In genomic region chr13:92592268-92592785, GRCm38 (mm10) we compare ENCODE assay signal across 14 mouse cellular contexts. TPM values are rescaled to one million over a fixed set of nuclear protein-coding genes. Genes with fewer than 3 reads are reported as not detected.
A peak's percentile ranks its signal among the peaks of the same experiment; 100 is the strongest.
DNase-seq lines count a peak whose midpoint lies in the region; ATAC-seq and TF ChIP-seq lines count a peak whose summit lies in the region.
"Had no signal": no experiment of that assay in that cellular context is flagged by ENCODE, and none has a peak within 500 bp of the region (broad histone marks: within the 10 kb centered on the region; RNA-seq: fewer than 3 reads in every experiment).

No protein-coding gene starts in this region.

- peak overlapping the region; percentile 31; the same call in 1 of the 2 replicates for H3K4me2 ChIP-seq in kidney, embryonic 15.5 days
- peak overlapping the region; percentile 66 for H3K4me2 ChIP-seq in liver, embryonic 12.5 days
- H3K4me2 ChIP-seq: midbrain, embryonic 12.5 days had no signal

- no peaks in the 10 kb centered on the region for H3K9me3 ChIP-seq in erythroblast, embryonic 14.5 days (ENCODE audit: control insufficient read depth, low read length)
- H3K9me3 ChIP-seq in kidney, embryonic 15.5 days (replicated peaks), result no peaks in the 10 kb centered on the region
- H3K9me3 ChIP-seq in ES-E14 (ENCODE audit: control insufficient read depth, insufficient read depth, low read depth, low read length), result no peaks in the 10 kb centered on the region
- no peaks in the 10 kb centered on the region for H3K9me3 ChIP-seq in liver, embryonic 12.5 days (replicated peaks)
- H3K9me3 ChIP-seq: midbrain, embryonic 12.5 days had no signal

- no peaks in the 10 kb centered on the region; the same call in 1 of the 2 replicates for H3K36me3 ChIP-seq in erythroblast, embryonic 14.5 days (ENCODE audit: control insufficient read depth)
- H3K36me3 ChIP-seq in kidney, embryonic 15.5 days, result no peaks in the 10 kb centered on the region
- no peaks in the 10 kb centered on the region for H3K36me3 ChIP-seq in ES-E14 (ENCODE audit: control insufficient read depth, insufficient read depth, low read length, poor library complexity, severe bottlenecking)
- no peaks in the 10 kb centered on the region for H3K36me3 ChIP-seq in liver, embryonic 12.5 days
- H3K36me3 ChIP-seq: midbrain, embryonic 12.5 days had no signal

- DNase-seq in kidney, adult 9 months, result no peak
- DNase-seq in ES-E14 (ENCODE audit: low read depth, low spot score) (no peak), MN1 (ENCODE audit: low spot score) (no peak)
- no peak for DNase-seq in cerebellum, postnatal 10 days
- DNase-seq: kidney, adult 18-20 months; layer of hippocampus, postnatal 36 days had no signal

- no peaks in the 10 kb centered on the region for H3K27me3 ChIP-seq in erythroblast, embryonic 14.5 days (ENCODE audit: control insufficient read depth)
- H3K27me3 ChIP-seq in kidney, embryonic 15.5 days, result no peaks in the 10 kb centered on the region
- H3K27me3 ChIP-seq in liver, embryonic 12.5 days (replicated peaks), result no peaks in the 10 kb centered on the region
- H3K27me3 ChIP-seq: midbrain, embryonic 12.5 days had no signal

- peaks cover 96% of the 10 kb centered on the region for H3K4me1 ChIP-seq in erythroblast, embryonic 14.5 days (ENCODE audit: control insufficient read depth)
- H3K4me1 ChIP-seq in kidney, embryonic 15.5 days, result peaks cover 45% of the 10 kb centered on the region
- 0 out of 4 replicates have a peak, but pooled peaks cover 0 to 4% of the 10 kb centered on the region in 2 experiments for H3K4me1 ChIP-seq in ES-E14 (ENCODE audit: control insufficient read depth in 2 of 2, insufficient read depth in 2 of 2, low read length in 2 of 2, poor library complexity in 1 of 2)
- peaks cover 92% of the 10 kb centered on the region for H3K4me1 ChIP-seq in liver, embryonic 12.5 days

- in situ Hi-C loops in ES-E14 (cut with MboI; ENCODE audit: low sequenced_read_pairs in 2 of 2, unreplicated experiment in 2 of 2), result loop anchor here in 1 of 2 experiments (25.0 kb wide), 1 partner anchor 145 kb away; no protein-coding TSS in a partner anchor

- H3K9ac ChIP-seq in kidney, embryonic 15.5 days, result no peak overlapping the region
- H3K9ac ChIP-seq in ES-E14 (ENCODE audit: insufficient read depth, low read depth, low read length, poor library complexity, severe bottlenecking), result no peak overlapping the region
- H3K9ac ChIP-seq in liver, embryonic 12.5 days, result no peak overlapping the region
- H3K9ac ChIP-seq: midbrain, embryonic 12.5 days had no signal

- WGBS in kidney, embryonic 15.5 days, result 48% methylated on average over 5 of the region's 5 CpGs
- WGBS in liver, embryonic 12.5 days (ENCODE audit: insufficient replicate concordance), result 21% methylated on average over 5 of the region's 5 CpGs

- H3K27ac ChIP-seq in kidney, embryonic 15.5 days, result peak overlapping the region; percentile 87
- no peak overlapping the region for H3K27ac ChIP-seq in ES-E14 (ENCODE audit: insufficient read depth, low read depth, low read length, poor library complexity, severe bottlenecking)
- peak overlapping the region; percentile 97 for H3K27ac ChIP-seq in liver, embryonic 12.5 days
- H3K27ac ChIP-seq: midbrain, embryonic 12.5 days had no signal

- ATAC-seq in erythroblast, adult 5-6 weeks (replicated peaks; ENCODE audit: low FRiP score, poor library complexity, severe bottlenecking), result no peak
- no peak for ATAC-seq in kidney, embryonic 15.5 days (replicated peaks; ENCODE audit: low FRiP score)
- ATAC-seq in liver, embryonic 12.5 days, result no peak

- H3K4me3 ChIP-seq in erythroblast, embryonic 14.5 days (replicated peaks), result peak overlapping the region; percentile 54
- H3K4me3 ChIP-seq in kidney, embryonic 15.5 days (replicated peaks), result no peak overlapping the region
- H3K4me3 ChIP-seq in ES-E14 (ENCODE audit: insufficient read depth in 1 of 2, low read depth in 1 of 2, low read length in 2 of 2, poor library complexity in 1 of 2, severe bottlenecking in 1 of 2), result no peak overlapping the region
- H3K4me3 ChIP-seq in liver, embryonic 12.5 days, result peak overlapping the region; percentile 18; the same call in 1 of the 2 replicates
- H3K4me3 ChIP-seq: midbrain, embryonic 12.5 days had no signal

TF ChIP-seq in ES-E14, 5 proteins besides CTCF, POLR2A, EP300 and RAD21:
- TF ChIP-seq ZNF384 (IDR thresholded peaks at IDR 0.05; ENCODE audit: low read depth, low read length) (peak; percentile 55; the same call in 1 of the 2 replicates), MAFK (IDR thresholded peaks at IDR 0.05; ENCODE audit: insufficient read depth, low read depth, low read length) (no peak), ZC3H11A (IDR thresholded peaks at IDR 0.05; ENCODE audit: borderline replicate concordance, low read depth, low read length) (no peak), CHD2 (IDR thresholded peaks at IDR 0.05; ENCODE audit: low read depth, low read length) (no peak), HCFC1 (IDR thresholded peaks at IDR 0.05; ENCODE audit: borderline replicate concordance, insufficient read depth, low read length) (no peak)

RNA-seq across cellular contexts. Expression of gene Spz1, which starts 16.4 kb away (rescaled TPM):
- not detected in 2 replicates for polyA plus RNA-seq in erythroblast, embryonic 14.5 days (2012)
- total RNA-seq in erythroblast, adult 5-6 weeks (2015; ENCODE audit: low replicate concordance), result not detected in 2 replicates
- not detected in 2 replicates for total RNA-seq in erythroblast, adult 5-6 weeks (2017; ENCODE audit: low replicate concordance)
- polyA plus RNA-seq in kidney, embryonic 15.5 days (2015; fragmentation: Nextera tagmentation; extraction: Ambion mirVana), result not detected in 2 replicates
- total RNA-seq in ES-E14 (2012; rRNA removed), result 0.76 and 1.8 TPM in 2 replicates
- not detected in 2 replicates for polyA plus RNA-seq in liver, embryonic 12.5 days (2016; fragmentation: Nextera tagmentation; extraction: Ambion mirVana)
- total RNA-seq: layer of hippocampus, postnatal 36 days had no signal
- polyA plus RNA-seq: frontal cortex, adult 2 months; heart, embryonic 14.5 days; limb, embryonic 14.5 days; midbrain, embryonic 12.5 days had no signal

RNA-seq across cellular contexts. Expression of gene Serinc5, which starts 18.6 kb away (rescaled TPM):
- polyA plus RNA-seq in erythroblast, embryonic 14.5 days (2012), result 0.56 and 0.58 TPM in 2 replicates
- 34.7 and 41.3 TPM in 2 replicates for total RNA-seq in erythroblast, adult 5-6 weeks (2015; ENCODE audit: low replicate concordance)
- total RNA-seq in erythroblast, adult 5-6 weeks (2017; ENCODE audit: low replicate concordance), result 42.4 and 50.7 TPM in 2 replicates
- polyA plus RNA-seq in kidney, embryonic 15.5 days (2015; fragmentation: Nextera tagmentation; extraction: Ambion mirVana), result 16.5 and 16.8 TPM in 2 replicates
- total RNA-seq in ES-E14 (2012; rRNA removed), result 14.9 and 25.8 TPM in 2 replicates
- polyA plus RNA-seq in liver, embryonic 12.5 days (2016; fragmentation: Nextera tagmentation; extraction: Ambion mirVana), result 26.7 and 27.6 TPM in 2 replicates

Comparison
In these comparisons a context has a peak if more than half of its experiments do, and no peak if none do; other contexts are left out.
1. H3K4me3 ChIP-seq: peak in erythroblast, embryonic 14.5 days (single experiment) and liver, embryonic 12.5 days (single experiment); none in kidney, embryonic 15.5 days (single experiment) and ES-E14 (0 of 2).
2. RNA of gene Serinc5, which starts 18.6 kb away (polyA plus RNA-seq): 26.7 to 27.6 TPM in liver, embryonic 12.5 days and 16.5 to 16.8 TPM in kidney, embryonic 15.5 days; 0.56 to 0.58 TPM in erythroblast, embryonic 14.5 days; every median in the first group is over 10 times any median in the second.